Mouse (Mus musculus): ENCODE measurements around the gene March1. TPM values are rescaled to one million over a fixed set of nuclear protein-coding genes. Genes with fewer than 3 reads are reported as not detected.

March1 gene
- polyA plus RNA-seq, 1 experiment from 2014 or later = 0.45 TPM

GRCm38 (mm10) chr8:66486084-66486763, 868.5 kb downstream of the March1 start, which contains the start of gene Tma16:
Gene Tma16 (minus strand): TSS chr8:66486530.
- no peaks in the 10 kb centered on the region for H3K27me3 ChIP-seq (ENCODE audit: insufficient read depth, low read length)
- no peaks in the 10 kb centered on the region for H3K4me1 ChIP-seq (ENCODE audit: insufficient read depth)
- TF ChIP-seq CTCF (IDR thresholded peaks at IDR 0.05; ENCODE audit: low read depth) = no peak
- H3K9me3 ChIP-seq (ENCODE audit: low read depth, low read length) = no peaks in the 10 kb centered on the region
- peak within 1 kb of the TSS; percentile 86 for H3K4me3 ChIP-seq (ENCODE audit: low read depth, low read length)
- peaks cover 20% of the 10 kb centered on the region for H3K36me3 ChIP-seq (ENCODE audit: insufficient read depth)
- H3K4me2 ChIP-seq = peak within 1 kb of the TSS; percentile 71
- peak within 1 kb of the TSS; percentile 86 for H3K9ac ChIP-seq
- peak; percentile 91 for DNase-seq
- ATAC-seq (ENCODE audit: insufficient read depth) = peak; percentile 96
- H3K27ac ChIP-seq (ENCODE audit: low read depth) = peak within 1 kb of the TSS; percentile 42; the same call in 1 of the 2 replicates
- under 1% methylated on average over 45 of the region's 45 CpGs for WGBS

- Histone ChIP-seq H3K9me3 (ENCODE audit: low read depth, low read length) (no peaks in the 10 kb centered on the region), H3K9ac (no peak overlapping the region), H3K27me3 (ENCODE audit: insufficient read depth, low read length) (no peaks in the 10 kb centered on the region), H3K27ac (ENCODE audit: low read depth) (no peak overlapping the region), H3K36me3 (ENCODE audit: insufficient read depth) (0 out of 2 replicates have a peak, but pooled peaks cover 4% of the 10 kb centered on the region), H3K4me2 (no peak overlapping the region), H3K4me3 (ENCODE audit: low read depth, low read length) (no peak overlapping the region), H3K4me1 (ENCODE audit: insufficient read depth) (no peaks in the 10 kb centered on the region)
- DNase-seq (no peak), ATAC-seq (ENCODE audit: insufficient read depth) (no peak)
- TF ChIP-seq CTCF (IDR thresholded peaks at IDR 0.05; ENCODE audit: low read depth) = no peak
- 46% methylated on average over 3 of the region's 3 CpGs for WGBS
Observed at GRCm38 (mm10) chr8:66488556-66488955, 870.9 kb downstream of the March1 start.

GRCm38 (mm10) chr8:66490624-66491023, 872.9 kb downstream of the March1 start:
- no peaks in the 10 kb centered on the region for H3K36me3 ChIP-seq (ENCODE audit: insufficient read depth)
- no peak for DNase-seq
- no peak overlapping the region for H3K9ac ChIP-seq
- no peaks in the 10 kb centered on the region for H3K9me3 ChIP-seq (ENCODE audit: low read depth, low read length)
- H3K4me2 ChIP-seq = no peak overlapping the region
- no peaks in the 10 kb centered on the region for H3K27me3 ChIP-seq (ENCODE audit: insufficient read depth, low read length)
- 77% methylated on average over 4 of the region's 4 CpGs for WGBS
- no peak overlapping the region for H3K27ac ChIP-seq (ENCODE audit: low read depth)
- no peak for ATAC-seq (ENCODE audit: insufficient read depth)
- H3K4me1 ChIP-seq (ENCODE audit: insufficient read depth) = no peaks in the 10 kb centered on the region
- no peak for TF ChIP-seq CTCF (IDR thresholded peaks at IDR 0.05; ENCODE audit: low read depth)
- no peak overlapping the region for H3K4me3 ChIP-seq (ENCODE audit: low read depth, low read length)

GRCm38 (mm10) chr8:66494496-66494895, 876.8 kb downstream of the March1 start:
- DNase-seq (no peak), ATAC-seq (ENCODE audit: insufficient read depth) (no peak)
- Histone ChIP-seq H3K9ac (no peak overlapping the region), H3K4me2 (no peak overlapping the region), H3K4me1 (ENCODE audit: insufficient read depth) (no peaks in the 10 kb centered on the region), H3K9me3 (ENCODE audit: low read depth, low read length) (no peaks in the 10 kb centered on the region), H3K27ac (ENCODE audit: low read depth) (no peak overlapping the region), H3K27me3 (ENCODE audit: insufficient read depth, low read length) (no peaks in the 10 kb centered on the region), H3K36me3 (ENCODE audit: insufficient read depth) (no peaks in the 10 kb centered on the region), H3K4me3 (ENCODE audit: low read depth, low read length) (no peak overlapping the region)
- WGBS = 62% methylated on average over 2 of the region's 2 CpGs
- TF ChIP-seq CTCF (IDR thresholded peaks at IDR 0.05; ENCODE audit: low read depth) = no peak

GRCm38 (mm10) chr8:66495726-66496125, 878.0 kb downstream of the March1 start:
- DNase-seq = peak; percentile 85
- Histone ChIP-seq H3K9me3 (ENCODE audit: low read depth, low read length) (no peaks in the 10 kb centered on the region), H3K4me2 (no peak overlapping the region), H3K4me1 (ENCODE audit: insufficient read depth) (no peaks in the 10 kb centered on the region), H3K36me3 (ENCODE audit: insufficient read depth) (no peaks in the 10 kb centered on the region), H3K9ac (no peak overlapping the region), H3K27ac (ENCODE audit: low read depth) (no peak overlapping the region), H3K27me3 (ENCODE audit: insufficient read depth, low read length) (no peaks in the 10 kb centered on the region), H3K4me3 (ENCODE audit: low read depth, low read length) (no peak overlapping the region)
- TF ChIP-seq CTCF (IDR thresholded peaks at IDR 0.05; ENCODE audit: low read depth) = peak; percentile 82
- 7% methylated on average over 8 of the region's 8 CpGs for WGBS
- ATAC-seq (ENCODE audit: insufficient read depth) = peak; percentile 89; the same call in 1 of the 2 replicates

GRCm38 (mm10) chr8:66496998-66497577, 879.4 kb downstream of the March1 start:
- TF ChIP-seq CTCF (IDR thresholded peaks at IDR 0.05; ENCODE audit: low read depth) = peak; percentile 72
- no peaks in the 10 kb centered on the region for H3K36me3 ChIP-seq (ENCODE audit: insufficient read depth)
- no peaks in the 10 kb centered on the region for H3K27me3 ChIP-seq (ENCODE audit: insufficient read depth, low read length)
- no peak overlapping the region for H3K4me2 ChIP-seq
- H3K27ac ChIP-seq (ENCODE audit: low read depth) = no peak overlapping the region
- H3K4me3 ChIP-seq (ENCODE audit: low read depth, low read length) = no peak overlapping the region
- DNase-seq = peak; percentile 85
- H3K9me3 ChIP-seq (ENCODE audit: low read depth, low read length) = no peaks in the 10 kb centered on the region
- H3K4me1 ChIP-seq (ENCODE audit: insufficient read depth) = no peaks in the 10 kb centered on the region
- no peak overlapping the region for H3K9ac ChIP-seq
- 42% methylated on average over 4 of the region's 4 CpGs for WGBS
- ATAC-seq (ENCODE audit: insufficient read depth) = peak; percentile 24; the same call in 1 of the 2 replicates

- Histone ChIP-seq H3K4me2 (no peak overlapping the region), H3K4me1 (ENCODE audit: insufficient read depth) (no peaks in the 10 kb centered on the region), H3K9me3 (ENCODE audit: low read depth, low read length) (no peaks in the 10 kb centered on the region), H3K4me3 (ENCODE audit: low read depth, low read length) (no peak overlapping the region), H3K9ac (no peak overlapping the region), H3K36me3 (ENCODE audit: insufficient read depth) (no peaks in the 10 kb centered on the region), H3K27ac (ENCODE audit: low read depth) (no peak overlapping the region), H3K27me3 (ENCODE audit: insufficient read depth, low read length) (no peaks in the 10 kb centered on the region)
- WGBS = 67% methylated on average over 2 of the region's 2 CpGs
- no peak for DNase-seq
- ATAC-seq (ENCODE audit: insufficient read depth) = no peak
- TF ChIP-seq CTCF (IDR thresholded peaks at IDR 0.05; ENCODE audit: low read depth) = no peak
Observed at GRCm38 (mm10) chr8:66503381-66503780, 885.7 kb downstream of the March1 start.
